Mouse (Mus musculus) embryonic facial prominence, embryonic 13.5 days (tissue): ENCODE measurements at regions not wholly inside any gene's neighbourhood (a gene's known extent, or its start where the extent isn't known, plus 50 kb on each side); places are given as distances from the start of the nearest gene placed in this dataset.
A peak's percentile ranks its signal among the peaks of the same experiment; 100 is the strongest.

ENCODE experiments used
- ATAC-seq: fragments of 200-750 bp; cut with Nextera tagmentation; 2 replicates; pipeline ENCODE4 v1.8.0; 2017; ENCODE audit warnings: low read depth; ENCODE audit not compliant: insufficient number of reproducible peaks, insufficient read depth, low FRiP score, low TSS enrichment
- H3K27ac ChIP-seq: fragments of 300-500 bp; sonication (generic); 2 replicates; pipeline ENCODE4 v1.5.1; 2015; ENCODE audit warnings: moderate library complexity, mild to moderate bottlenecking, inconsistent platforms
- H3K27me3 ChIP-seq: fragments of 300-500 bp; sonication (generic); 2 replicates; pipeline ENCODE4 v1.6.1; 2015; ENCODE audit warnings: mild to moderate bottlenecking, inconsistent platforms
- H3K36me3 ChIP-seq: fragments of 300-500 bp; sonication (generic); 2 replicates; pipeline ENCODE4 v1.6.1; 2015; ENCODE audit warnings: mild to moderate bottlenecking, inconsistent platforms
- H3K4me1 ChIP-seq: fragments of 300-500 bp; sonication (generic); 2 replicates; pipeline ENCODE4 v1.6.1; 2015; ENCODE audit warnings: inconsistent platforms
- H3K4me2 ChIP-seq: fragments of 300-500 bp; sonication (generic); 2 replicates; pipeline ENCODE4 v1.6.1; 2015; ENCODE audit warnings: moderate library complexity, mild to moderate bottlenecking, inconsistent platforms
- H3K4me3 ChIP-seq: fragments of 300-500 bp; sonication (generic); 2 replicates; pipeline ENCODE4 v1.5.1; 2015; ENCODE audit warnings: mild to moderate bottlenecking, inconsistent platforms
- H3K9ac ChIP-seq: fragments of 300-500 bp; sonication (generic); 2 replicates; pipeline ENCODE4 v1.6.1; 2015; ENCODE audit warnings: mild to moderate bottlenecking, inconsistent platforms
- H3K9me3 ChIP-seq: fragments of 300-500 bp; sonication (generic); 2 replicates; pipeline ENCODE4 v1.6.1; 2016; ENCODE audit warnings: inconsistent platforms
- WGBS: fragments of 180-500 bp; shearing (Covaris S2); methylation state at CpG from one replicate; pipeline ENCODE4 v1.1.7; 2015; ENCODE audit warnings: mixed read lengths; 5-methylcytosine and 5-hydroxymethylcytosine counted together

DNA sequence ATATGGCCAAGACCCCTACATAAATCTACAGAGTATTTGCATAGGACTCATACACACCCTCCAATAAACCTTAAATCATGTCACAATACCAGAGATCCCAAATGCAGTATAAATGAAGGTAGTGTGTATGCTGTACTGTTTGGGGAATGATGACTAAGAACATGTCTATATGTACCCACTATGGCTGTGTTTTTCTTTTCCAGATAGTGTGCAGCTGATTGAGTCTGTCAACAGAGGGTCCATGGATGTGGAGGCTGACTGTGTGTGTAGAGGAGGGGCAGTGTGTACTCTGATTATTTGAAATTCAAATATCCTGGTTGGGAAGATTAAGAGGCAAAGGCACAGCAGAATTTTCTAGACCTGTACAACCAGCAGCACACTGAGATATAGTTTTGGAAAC is 388.6 kb downstream of the Lpin1 start:
- H3K4me3 ChIP-seq = no peak overlapping the region

DNA sequence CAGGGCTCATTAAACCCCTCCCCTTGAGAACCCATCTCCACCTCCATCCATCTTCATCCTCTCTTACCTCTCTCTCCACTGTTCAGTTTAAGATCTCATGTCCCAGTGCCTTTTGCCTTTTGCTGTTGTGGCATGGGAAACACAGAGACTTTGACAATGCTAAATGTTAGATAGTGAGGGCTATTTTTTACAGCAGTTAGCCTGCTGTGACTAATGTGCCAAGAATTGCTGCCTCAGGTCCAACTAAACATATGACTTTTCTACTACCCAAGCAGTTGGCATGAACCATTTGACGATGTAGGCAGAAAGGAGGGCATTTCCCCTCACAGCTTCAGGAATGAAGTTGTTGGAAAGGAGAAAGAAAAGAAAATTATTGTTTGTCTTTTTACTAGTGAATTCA is 389.6 kb downstream of the Lpin1 start:
- H3K4me1 ChIP-seq = no peaks in the 10 kb centered on the region
- H3K27ac ChIP-seq = no peak overlapping the region
- H3K9me3 ChIP-seq = no peaks in the 10 kb centered on the region
- 87% methylated on average over 1 of the region's 1 CpGs for WGBS
- H3K9ac ChIP-seq = no peak overlapping the region
- H3K4me2 ChIP-seq = no peak overlapping the region
- H3K27me3 ChIP-seq = no peaks in the 10 kb centered on the region
- no peak overlapping the region for H3K4me3 ChIP-seq
- ATAC-seq = no peak
- no peaks in the 10 kb centered on the region for H3K36me3 ChIP-seq

More for the DNA sequence above, 388.6 kb downstream of the Lpin1 start:
- Histone ChIP-seq H3K36me3 (no peaks in the 10 kb centered on the region), H3K4me2 (no peak overlapping the region), H3K27ac (no peak overlapping the region), H3K9ac (no peak overlapping the region), H3K9me3 (no peaks in the 10 kb centered on the region), H3K27me3 (no peaks in the 10 kb centered on the region), H3K4me1 (no peaks in the 10 kb centered on the region)
- ATAC-seq = no peak

DNA sequence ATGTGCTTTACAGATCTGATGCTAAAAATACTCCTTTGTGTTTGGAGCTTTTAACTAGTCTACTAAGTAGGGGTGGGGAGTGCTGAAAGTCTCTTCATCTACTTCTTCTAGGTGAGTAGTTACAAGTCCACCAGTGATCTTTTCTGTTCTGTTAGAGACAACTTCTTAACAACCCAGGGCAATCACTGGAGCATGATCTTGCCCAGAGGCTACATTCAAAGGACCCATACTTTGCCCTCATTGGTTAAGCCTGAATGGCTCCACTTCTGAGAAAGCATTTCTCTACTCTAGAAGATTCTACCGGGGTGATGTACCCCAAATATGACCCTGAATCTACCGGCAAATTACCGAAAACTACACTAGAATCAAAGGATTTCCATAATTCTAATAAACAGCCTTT is 390.2 kb downstream of the Lpin1 start:
- 85% methylated on average over 3 of the region's 3 CpGs for WGBS
- Histone ChIP-seq H3K9me3 (no peaks in the 10 kb centered on the region), H3K27me3 (no peaks in the 10 kb centered on the region), H3K27ac (no peak overlapping the region), H3K9ac (no peak overlapping the region), H3K36me3 (no peaks in the 10 kb centered on the region), H3K4me2 (no peak overlapping the region), H3K4me3 (no peak overlapping the region), H3K4me1 (no peaks in the 10 kb centered on the region)
- no peak for ATAC-seq

DNA sequence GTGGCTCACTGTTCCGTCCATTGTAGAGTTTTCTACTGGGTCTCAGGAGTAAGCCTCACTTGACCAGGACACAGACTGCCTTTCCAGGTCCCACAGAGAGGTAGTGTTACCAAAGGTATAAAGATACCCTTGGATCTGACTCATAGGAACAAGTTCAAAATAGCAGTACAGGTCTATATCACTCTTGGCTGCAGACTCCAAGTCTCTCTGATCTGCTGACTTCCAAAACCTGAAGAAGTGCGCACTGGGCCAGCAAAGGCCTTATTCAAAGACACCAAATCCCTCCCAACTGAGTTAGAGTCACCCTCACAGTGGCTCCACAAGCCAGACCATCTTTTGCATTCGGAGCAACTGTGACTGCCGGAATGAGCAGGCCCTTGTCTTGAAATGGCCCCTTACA is 391.9 kb downstream of the Lpin1 start:
- Histone ChIP-seq H3K9me3 (no peaks in the 10 kb centered on the region), H3K27ac (no peak overlapping the region), H3K4me1 (no peaks in the 10 kb centered on the region), H3K9ac (no peak overlapping the region), H3K4me2 (no peak overlapping the region), H3K36me3 (no peaks in the 10 kb centered on the region), H3K27me3 (no peaks in the 10 kb centered on the region), H3K4me3 (no peak overlapping the region)
- 91% methylated on average over 4 of the region's 4 CpGs for WGBS
- no peak for ATAC-seq

DNA sequence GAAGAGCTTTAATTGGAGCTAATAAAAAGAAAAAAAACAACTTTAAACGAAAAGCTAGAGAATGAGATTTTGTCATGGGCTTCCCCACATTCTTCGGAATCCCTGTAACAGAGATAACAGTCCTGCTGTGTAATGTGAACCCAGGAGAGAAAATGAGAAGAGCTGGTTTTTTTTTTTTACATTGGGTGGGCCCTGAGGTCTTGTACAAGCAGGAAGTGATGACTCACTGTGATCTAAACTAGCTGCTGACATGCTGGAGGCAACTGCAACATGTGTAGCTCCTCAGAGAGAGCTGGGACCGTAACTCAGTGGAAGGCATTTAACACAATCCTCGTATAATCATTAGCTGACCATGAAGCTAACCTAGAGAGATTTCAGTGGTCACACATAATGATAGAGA is 393.8 kb upstream of the Trib2 start:
- H3K4me2 ChIP-seq = no peak overlapping the region
- WGBS = 36% methylated on average over 4 of the region's 4 CpGs
- no peak overlapping the region for H3K4me3 ChIP-seq
- no peak overlapping the region for H3K27ac ChIP-seq
- ATAC-seq = no peak
- H3K27me3 ChIP-seq = no peaks in the 10 kb centered on the region
- no peaks in the 10 kb centered on the region for H3K9me3 ChIP-seq
- H3K4me1 ChIP-seq = no peaks in the 10 kb centered on the region
- H3K36me3 ChIP-seq = no peaks in the 10 kb centered on the region
- H3K9ac ChIP-seq = no peak overlapping the region

DNA sequence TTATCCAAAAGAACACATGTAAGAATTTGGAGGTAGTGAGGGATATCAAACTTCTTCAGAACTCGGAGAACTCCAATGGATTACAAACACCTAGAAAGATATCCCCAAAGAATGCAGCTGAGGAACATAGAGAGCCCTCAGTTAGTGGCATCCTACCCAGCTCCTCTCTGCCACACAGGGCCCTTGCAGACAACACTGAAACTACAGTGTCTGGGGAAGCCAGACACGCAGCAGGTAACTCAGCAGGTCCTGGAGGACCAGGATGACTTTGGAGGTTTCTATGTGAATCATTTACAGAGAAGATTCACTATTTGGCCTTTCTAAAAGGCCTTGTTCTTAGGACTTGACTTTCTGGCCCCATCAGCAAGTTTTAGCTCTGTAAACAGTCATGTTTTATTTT is 393.4 kb upstream of the Trib2 start:
- Histone ChIP-seq H3K27ac (no peak overlapping the region), H3K9me3 (no peaks in the 10 kb centered on the region), H3K4me1 (no peaks in the 10 kb centered on the region), H3K4me3 (no peak overlapping the region), H3K27me3 (no peaks in the 10 kb centered on the region), H3K4me2 (no peak overlapping the region), H3K9ac (no peak overlapping the region), H3K36me3 (no peaks in the 10 kb centered on the region)
- no peak for ATAC-seq
- WGBS = 57% methylated on average over 2 of the region's 2 CpGs

DNA sequence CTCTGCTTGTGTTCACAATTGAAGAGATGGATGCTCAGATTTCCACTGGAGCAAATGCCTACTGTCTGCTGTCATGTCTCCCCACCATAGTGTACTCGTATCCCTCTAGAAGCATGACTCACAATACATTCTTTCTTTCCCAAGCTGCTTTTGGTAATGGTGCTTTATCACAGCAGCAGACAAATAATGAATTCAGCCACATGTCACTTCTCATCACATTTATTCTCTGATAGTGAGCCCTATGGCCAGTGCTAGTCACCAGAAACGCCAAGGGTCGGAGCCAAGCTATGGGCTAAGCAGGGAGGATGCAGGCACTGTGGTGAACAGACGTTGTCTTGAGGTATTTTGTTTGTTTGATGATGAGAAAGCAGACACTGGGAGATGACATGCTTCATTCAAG is 388.2 kb upstream of the Trib2 start:
- no peak for ATAC-seq
- H3K27ac ChIP-seq = no peak overlapping the region
- H3K27me3 ChIP-seq = no peaks in the 10 kb centered on the region
- H3K4me1 ChIP-seq = no peaks in the 10 kb centered on the region
- no peak overlapping the region for H3K4me2 ChIP-seq
- WGBS = 74% methylated on average over 4 of the region's 4 CpGs
- H3K4me3 ChIP-seq = no peak overlapping the region
- no peaks in the 10 kb centered on the region for H3K9me3 ChIP-seq
- no peak overlapping the region for H3K9ac ChIP-seq
- H3K36me3 ChIP-seq = no peaks in the 10 kb centered on the region

DNA sequence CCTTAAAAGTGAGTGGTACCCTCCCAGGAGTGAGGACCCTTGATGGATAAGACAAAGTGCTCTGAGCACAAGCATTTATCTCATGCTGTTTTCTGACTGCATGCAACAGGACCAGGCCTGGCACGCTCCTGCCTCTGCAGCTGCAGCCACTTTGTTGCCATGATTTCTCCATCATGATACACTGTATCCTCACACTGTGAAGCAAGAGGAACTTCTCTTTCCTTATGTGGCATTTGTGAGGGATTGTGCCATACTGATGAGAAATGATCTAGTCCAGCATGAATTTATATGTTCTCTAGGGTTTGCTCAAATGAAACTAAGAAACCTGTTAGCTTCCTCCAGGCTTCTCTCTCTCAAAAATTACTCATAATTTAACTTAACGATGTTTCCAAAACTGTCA is 380.2 kb upstream of the Trib2 start:
- 91% methylated on average over 2 of the region's 2 CpGs for WGBS
- Histone ChIP-seq H3K4me1 (0 out of 2 replicates have a peak, but pooled peaks cover 8% of the 10 kb centered on the region), H3K4me2 (no peak overlapping the region)

DNA sequence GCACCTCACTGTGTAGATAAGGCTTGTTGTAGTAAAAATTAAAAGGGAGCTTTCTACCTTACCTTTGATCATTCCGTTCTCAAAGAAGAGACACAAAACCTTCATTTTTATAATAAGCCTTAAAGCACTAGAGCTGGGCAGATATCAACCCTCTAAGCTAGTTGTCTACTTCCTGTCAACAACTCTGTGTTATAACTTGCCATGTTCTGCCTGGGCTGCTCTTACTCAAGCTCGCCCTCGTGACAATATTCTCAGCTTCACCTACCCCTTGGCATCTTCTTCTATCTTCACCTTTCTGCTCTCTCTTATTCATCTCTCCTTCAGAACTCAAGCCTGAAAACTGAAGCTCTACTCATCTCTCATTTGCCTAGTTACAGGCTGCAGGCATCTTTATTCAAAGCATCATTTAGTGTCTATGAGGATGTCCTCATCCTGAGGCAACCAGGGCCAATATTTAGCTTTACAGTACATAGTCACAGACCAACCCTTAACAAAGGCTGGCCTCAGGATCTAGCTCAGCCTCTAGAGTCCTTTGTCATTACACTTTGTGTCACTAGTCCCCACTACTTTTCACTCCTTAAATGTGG is 375.2 kb upstream of the Trib2 start:
- ATAC-seq = no peak
- no peak overlapping the region for H3K27ac ChIP-seq
- no peaks in the 10 kb centered on the region for H3K27me3 ChIP-seq
- H3K9me3 ChIP-seq = no peaks in the 10 kb centered on the region
- no peak overlapping the region for H3K4me3 ChIP-seq
- H3K36me3 ChIP-seq = no peaks in the 10 kb centered on the region
- 0 out of 2 replicates have a peak, but pooled peaks cover 2% of the 10 kb centered on the region for H3K4me1 ChIP-seq
- no peak overlapping the region for H3K4me2 ChIP-seq
- 62% methylated on average over 3 of the region's 3 CpGs for WGBS
- no peak overlapping the region for H3K9ac ChIP-seq

More for the DNA sequence above, 380.2 kb upstream of the Trib2 start:
- no peak overlapping the region for H3K27ac ChIP-seq
- H3K9me3 ChIP-seq = no peaks in the 10 kb centered on the region
- no peak overlapping the region for H3K9ac ChIP-seq
- H3K36me3 ChIP-seq = no peaks in the 10 kb centered on the region
- H3K4me3 ChIP-seq = no peak overlapping the region
- no peaks in the 10 kb centered on the region for H3K27me3 ChIP-seq
- no peak for ATAC-seq

DNA sequence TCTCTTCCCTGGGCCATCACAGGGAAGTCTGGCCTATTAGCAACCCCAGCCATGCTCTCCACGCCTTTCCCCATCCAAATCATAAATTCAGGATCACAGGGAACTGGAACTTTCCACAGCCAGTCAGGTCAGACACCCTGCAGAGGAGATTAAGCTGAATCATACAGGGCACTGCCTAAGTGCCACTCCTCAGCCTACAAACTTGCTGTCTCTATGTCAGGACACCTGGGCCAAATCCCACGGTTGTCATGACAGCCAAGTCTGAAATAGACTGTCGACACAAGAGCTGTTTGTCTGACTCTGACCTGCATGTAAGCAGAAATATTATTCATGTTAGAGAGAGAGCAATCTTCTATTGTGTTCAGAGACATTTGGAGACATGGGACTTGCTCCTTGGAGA is 374.0 kb upstream of the Trib2 start:
- Histone ChIP-seq H3K36me3 (no peaks in the 10 kb centered on the region), H3K4me3 (no peak overlapping the region), H3K4me1 (peaks cover 7% of the 10 kb centered on the region), H3K27ac (no peak overlapping the region), H3K4me2 (no peak overlapping the region), H3K9me3 (no peaks in the 10 kb centered on the region), H3K9ac (no peak overlapping the region), H3K27me3 (no peaks in the 10 kb centered on the region)
- ATAC-seq = no peak
- 54% methylated on average over 3 of the region's 3 CpGs for WGBS

DNA sequence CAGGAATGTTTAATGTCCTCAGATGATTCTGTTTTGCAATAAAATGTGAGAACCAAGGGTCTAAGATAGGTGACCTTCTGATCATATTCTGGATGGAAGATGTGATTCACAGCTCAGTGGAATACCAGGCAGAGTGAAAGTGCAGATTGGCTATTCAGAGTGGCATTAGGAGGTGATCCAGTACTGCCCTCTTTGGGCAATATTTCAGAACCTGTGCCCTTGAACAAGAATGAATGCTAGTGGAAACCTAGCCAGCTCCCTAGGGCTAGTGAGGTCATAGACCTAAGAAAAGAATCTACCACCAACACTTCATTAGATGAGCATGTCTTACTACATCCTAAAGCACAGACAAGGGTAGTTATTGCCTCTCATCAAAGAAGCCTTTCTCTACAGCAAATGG is 372.7 kb upstream of the Trib2 start:
- Histone ChIP-seq H3K36me3 (no peaks in the 10 kb centered on the region), H3K27me3 (no peaks in the 10 kb centered on the region), H3K9ac (no peak overlapping the region), H3K9me3 (no peaks in the 10 kb centered on the region), H3K4me1 (peaks cover 7% of the 10 kb centered on the region), H3K4me3 (no peak overlapping the region), H3K27ac (no peak overlapping the region), H3K4me2 (no peak overlapping the region)
- no peak for ATAC-seq

DNA sequence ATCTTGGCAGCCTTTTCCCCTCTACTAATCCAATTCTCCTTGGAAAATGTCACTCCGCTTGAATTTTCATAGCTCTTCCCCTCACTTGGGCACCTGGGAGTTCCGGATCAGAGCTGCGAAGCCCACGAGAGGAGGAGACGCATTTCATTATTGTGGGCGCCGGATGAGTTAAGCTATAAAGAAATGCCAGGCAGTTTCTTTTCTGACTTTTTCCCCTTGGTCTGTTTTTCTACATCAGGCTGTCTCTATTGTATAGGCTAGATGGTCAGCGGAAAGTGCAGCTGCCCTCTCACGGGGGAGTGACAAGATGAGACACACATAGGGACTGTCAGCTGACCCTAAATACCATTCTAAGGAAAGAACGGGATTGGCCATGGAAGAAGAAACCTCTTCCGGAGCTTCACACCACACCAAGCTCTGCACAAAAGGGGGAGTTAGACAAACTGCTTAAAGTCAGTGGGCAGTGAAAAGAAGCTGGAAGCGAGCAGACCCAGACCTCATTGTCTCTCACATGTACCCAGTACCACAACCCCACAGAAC is 369.3 kb upstream of the Trib2 start:
- no peaks in the 10 kb centered on the region for H3K36me3 ChIP-seq
- H3K9me3 ChIP-seq = no peaks in the 10 kb centered on the region
- H3K9ac ChIP-seq = no peak overlapping the region
- peaks cover 14% of the 10 kb centered on the region for H3K4me1 ChIP-seq
- no peak for ATAC-seq
- no peaks in the 10 kb centered on the region for H3K27me3 ChIP-seq
- H3K4me3 ChIP-seq = no peak overlapping the region
- H3K27ac ChIP-seq = no peak overlapping the region
- H3K4me2 ChIP-seq = 0 out of 2 replicates have a peak overlapping the region, but pooled peaks have one; percentile 3
- WGBS = 69% methylated on average over 12 of the region's 12 CpGs
